Mouse (Mus musculus) CD4-positive, CD25-positive, alpha-beta regulatory T cell, adult 4 months (primary cell): ENCODE results near the gene Foxk1. TPM values are rescaled to one million over a fixed set of nuclear protein-coding genes. Genes with fewer than 3 reads are reported as not detected.

Source experiments
- ATAC-seq: one replicate; pipeline ENCODE4 v1.8.0; 2017
- polyA plus RNA-seq, 2 experiments: library from polyadenylated mRNA; unstranded; fragments of 100-300 nt; shearing (Covaris generic); gene quantifications; one replicate each; pipeline ENCODE4 v1.2.1; 2017

Gene Foxk1
- polyA plus RNA-seq, 2 experiments from 2014 or later = 8.2 to 13.2 TPM

DNA sequence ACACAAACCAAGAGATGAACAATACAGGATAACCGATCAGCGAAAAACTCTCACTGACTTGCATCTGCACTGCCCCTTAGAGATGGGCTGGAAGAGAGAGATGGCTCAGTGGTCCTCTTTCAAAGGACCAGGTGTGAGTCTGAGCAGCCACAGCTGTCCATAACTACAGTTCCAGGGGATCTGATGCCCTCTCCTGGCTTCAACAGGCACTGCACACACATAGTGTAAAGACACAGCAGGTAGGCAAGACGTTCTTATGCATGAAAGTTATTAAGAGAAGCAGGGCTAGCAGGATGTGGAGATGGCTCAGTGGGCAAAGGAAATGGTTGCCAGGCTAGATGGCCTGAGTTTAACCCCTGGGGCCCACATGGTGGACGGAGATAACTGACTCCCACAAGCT lies 13.6 kb upstream of the Foxk1 start:
- ATAC-seq = no peak

DNA sequence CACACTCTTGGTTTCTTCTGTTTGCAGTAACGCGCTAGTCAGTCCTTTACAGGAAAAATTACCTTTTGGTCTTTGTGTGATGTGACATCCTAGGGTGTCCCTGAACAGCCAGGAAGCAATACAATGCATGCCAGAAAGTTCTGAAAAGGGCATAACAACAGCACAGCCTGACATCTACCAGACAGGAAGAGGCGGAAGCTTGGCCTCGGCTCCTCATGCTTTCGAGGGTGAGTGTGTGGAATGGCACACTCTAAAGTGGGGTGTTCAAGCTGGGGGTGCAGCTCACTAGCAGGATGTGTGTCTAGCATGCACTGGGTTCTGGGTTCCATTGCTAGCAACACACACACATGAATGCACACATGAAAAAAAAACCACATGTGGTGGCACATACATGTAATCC lies 9.6 kb upstream of the Foxk1 start:
- peak; percentile 78 for ATAC-seq

GRCm38 (mm10) chr5:142394602-142395252 lies 6.6 kb upstream of the Foxk1 start:
- no peak for ATAC-seq

DNA sequence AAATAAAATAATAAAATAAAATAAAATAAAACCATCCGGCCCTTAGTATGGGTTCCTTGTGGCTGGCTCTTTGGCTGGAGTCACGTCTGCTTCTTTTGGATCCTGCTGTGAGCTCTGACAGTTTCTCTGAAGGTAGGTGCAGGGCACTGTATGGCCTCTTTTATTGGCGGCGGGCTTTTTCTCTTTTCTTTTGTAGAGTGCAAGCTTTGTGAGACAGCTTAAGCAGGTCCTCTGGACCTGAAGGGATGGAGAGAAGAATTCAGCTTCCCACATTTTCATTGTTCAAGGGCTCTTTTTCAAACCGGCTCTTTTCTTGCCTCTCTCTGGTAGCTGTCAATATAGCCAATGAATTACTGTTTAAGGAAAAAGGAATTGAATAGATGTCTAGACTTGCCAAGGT lies 5.4 kb upstream of the Foxk1 start:
- no peak for ATAC-seq

- no peak for ATAC-seq
Measured at GRCm38 (mm10) chr5:142400181-142400883, 965 bp upstream of the Foxk1 start.

GRCm38 (mm10) chr5:142401641-142402625 lies 636 bp downstream of the Foxk1 start:
- ATAC-seq = peak; percentile 56

- no peak for ATAC-seq
Measured at GRCm38 (mm10) chr5:142403694-142404093, 2.4 kb downstream of the Foxk1 start.

DNA sequence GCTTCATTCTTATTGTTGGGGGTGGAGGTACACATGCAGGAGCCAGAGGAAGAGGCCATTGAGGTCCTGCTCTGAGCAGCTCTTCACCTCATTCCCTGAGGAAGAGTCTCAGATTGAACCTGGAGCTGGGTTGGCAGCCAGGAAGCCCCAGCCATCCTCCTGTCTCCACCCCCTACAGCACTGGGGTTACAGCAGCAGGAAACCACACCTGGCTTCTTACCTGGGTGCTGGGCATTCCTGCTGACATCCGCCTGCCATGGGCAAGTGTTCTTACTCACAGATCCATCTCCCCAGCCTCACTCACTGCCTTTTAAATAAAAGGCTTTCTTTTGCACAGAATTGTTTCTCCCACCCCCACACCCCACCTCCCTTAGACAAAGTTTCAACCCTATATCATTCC lies 3.0 kb downstream of the Foxk1 start:
- no peak for ATAC-seq

DNA sequence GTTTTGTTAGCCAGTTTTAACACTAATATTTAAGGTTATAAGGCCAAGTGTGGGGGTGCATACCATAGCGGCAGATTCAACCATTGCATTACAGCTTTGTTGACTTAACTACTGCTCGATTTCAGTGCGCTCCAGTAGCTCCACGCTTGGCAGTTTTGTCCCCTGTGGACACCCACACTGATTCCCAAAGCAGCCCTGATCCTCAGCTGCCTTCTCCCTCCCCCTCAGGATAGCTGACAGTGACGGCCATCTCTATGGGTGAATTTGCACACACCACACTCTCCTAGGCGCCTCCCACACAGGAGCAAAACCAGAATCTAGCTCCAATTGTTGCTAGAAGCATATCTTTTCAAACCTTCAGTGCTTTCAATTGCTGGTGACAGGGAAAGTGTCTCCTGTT lies 4.1 kb downstream of the Foxk1 start:
- ATAC-seq = no peak

DNA sequence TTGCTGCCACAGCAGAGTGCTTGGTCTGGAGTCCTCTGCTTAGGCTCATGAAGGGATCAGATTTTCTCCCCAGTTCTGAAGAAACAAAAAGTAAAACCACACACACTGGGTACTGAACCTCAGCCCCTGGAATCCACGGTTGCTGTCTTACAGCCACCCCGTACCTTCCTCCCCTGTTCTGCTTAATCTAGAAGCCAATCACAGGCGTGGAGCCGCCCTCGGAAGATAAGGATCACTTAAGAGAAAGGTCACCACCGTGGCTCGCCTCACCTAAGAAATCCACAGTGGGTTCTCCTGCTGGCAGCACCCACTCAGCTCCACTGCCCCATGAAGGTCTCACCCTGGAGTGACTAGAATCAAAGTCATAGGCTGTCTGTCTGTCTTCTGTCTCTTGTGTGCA lies 5.1 kb downstream of the Foxk1 start:
- no peak for ATAC-seq

- no peak for ATAC-seq
Measured at GRCm38 (mm10) chr5:142406937-142407336, 5.6 kb downstream of the Foxk1 start.

- no peak for ATAC-seq
Measured at GRCm38 (mm10) chr5:142407381-142407780, 6.1 kb downstream of the Foxk1 start.

GRCm38 (mm10) chr5:142409169-142409568 lies 7.9 kb downstream of the Foxk1 start:
- ATAC-seq = no peak

DNA sequence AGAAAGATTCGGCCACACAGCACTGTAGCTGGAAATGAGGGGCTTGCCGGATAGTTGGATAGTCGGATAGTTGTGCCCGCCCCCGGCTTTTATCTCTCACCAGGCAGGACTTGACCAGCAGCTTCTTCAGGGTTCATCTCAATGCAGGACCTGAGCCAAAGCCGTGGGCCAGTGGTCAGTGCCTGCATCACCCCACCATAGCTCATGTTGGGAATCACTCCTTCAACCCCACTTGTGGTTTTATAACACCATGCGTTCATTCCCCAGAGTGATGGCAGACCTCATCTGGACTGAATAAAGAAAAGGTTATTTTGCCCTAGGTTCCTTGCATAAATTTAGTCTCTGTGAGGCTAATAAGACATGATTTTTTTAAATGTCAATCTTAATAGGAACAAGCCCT lies 9.1 kb downstream of the Foxk1 start:
- ATAC-seq = no peak

GRCm38 (mm10) chr5:142412678-142413385 lies 11.5 kb downstream of the Foxk1 start:
- no peak for ATAC-seq

GRCm38 (mm10) chr5:142413723-142414445 lies 12.6 kb downstream of the Foxk1 start:
- ATAC-seq = no peak

- no peak for ATAC-seq
Measured at GRCm38 (mm10) chr5:142415401-142415800, 14.1 kb downstream of the Foxk1 start.

GRCm38 (mm10) chr5:142416070-142416775 lies 14.9 kb downstream of the Foxk1 start:
- peak; percentile 99 for ATAC-seq

- ATAC-seq = no peak
Measured at GRCm38 (mm10) chr5:142417104-142417503, 15.8 kb downstream of the Foxk1 start.

GRCm38 (mm10) chr5:142417876-142418275 lies 16.6 kb downstream of the Foxk1 start:
- ATAC-seq = no peak

GRCm38 (mm10) chr5:142418419-142418818 lies 17.1 kb downstream of the Foxk1 start:
- ATAC-seq = no peak
